Mouse (Mus musculus) c-Kit-positive CD71-positive TER-119-negative erythroid progenitor cells, embryonic 14.5 days (primary cell): ENCODE results near the gene Stub1.

Experiments
- DNase-seq: peaks from one replicate; pipeline ENCODE4 v3.0.0-alpha.2; 2013; ENCODE audit warnings: low read depth

Gene Stub1

DNA sequence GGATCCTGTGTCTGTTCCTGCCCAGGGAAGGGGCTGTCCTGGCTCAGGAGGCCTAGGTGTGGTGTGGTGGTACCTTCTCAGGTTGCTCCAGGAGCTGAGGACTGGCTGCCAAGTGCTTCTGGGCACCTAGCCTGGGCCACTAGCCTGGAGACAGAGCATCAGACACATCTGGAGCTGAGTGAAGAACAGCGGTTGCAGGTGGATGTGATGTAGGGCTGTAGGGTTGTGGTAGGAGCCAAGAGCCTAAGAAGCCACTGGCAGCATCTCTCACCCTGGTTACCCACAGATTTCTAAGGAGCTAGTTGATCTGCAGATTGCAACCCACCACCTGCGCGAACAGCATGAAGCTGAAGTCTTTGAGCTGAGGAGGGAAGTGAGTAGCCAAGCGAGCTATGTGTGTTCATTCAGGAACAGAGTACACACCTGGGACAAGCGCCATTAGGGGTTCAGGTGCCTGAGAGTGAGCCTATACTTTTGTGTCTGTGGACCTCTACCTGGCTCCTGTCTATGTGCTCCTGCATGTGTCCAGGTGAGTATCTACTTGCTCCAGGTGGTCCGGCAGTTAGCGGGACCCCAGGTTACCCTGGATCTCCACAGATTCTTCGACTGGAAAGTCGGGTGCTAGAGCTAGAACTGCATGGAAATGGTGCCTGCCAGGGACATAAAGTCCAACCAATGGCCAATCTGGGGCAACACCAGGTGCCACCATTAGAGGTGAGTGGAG, 46.3 kb downstream of the Stub1 start:
- no peak for DNase-seq

DNA sequence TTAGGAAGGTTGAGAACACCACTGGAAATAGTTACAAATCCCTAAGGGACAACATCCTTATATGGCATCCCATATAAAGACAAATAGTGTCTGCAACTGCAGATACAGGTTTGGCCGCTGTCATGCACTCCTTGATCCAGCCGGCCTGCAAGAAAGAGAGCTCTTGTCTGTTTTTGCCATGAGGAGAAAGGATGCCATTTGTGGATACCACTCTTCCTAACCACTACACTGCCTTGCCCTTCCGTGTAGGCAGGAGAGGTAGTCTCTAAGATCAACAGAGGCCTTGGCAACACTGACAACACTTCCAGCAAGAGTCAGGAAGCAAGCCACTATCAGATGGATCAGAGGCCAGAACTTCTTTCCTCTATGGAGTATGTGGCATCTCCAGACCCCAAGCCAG, 46.9 kb downstream of the Stub1 start, which contains the start of gene Ccdc78:
Gene Ccdc78 (plus strand): TSS at position 301 of the 400 bp plus-strand sequence.
- no peak for DNase-seq

DNA sequence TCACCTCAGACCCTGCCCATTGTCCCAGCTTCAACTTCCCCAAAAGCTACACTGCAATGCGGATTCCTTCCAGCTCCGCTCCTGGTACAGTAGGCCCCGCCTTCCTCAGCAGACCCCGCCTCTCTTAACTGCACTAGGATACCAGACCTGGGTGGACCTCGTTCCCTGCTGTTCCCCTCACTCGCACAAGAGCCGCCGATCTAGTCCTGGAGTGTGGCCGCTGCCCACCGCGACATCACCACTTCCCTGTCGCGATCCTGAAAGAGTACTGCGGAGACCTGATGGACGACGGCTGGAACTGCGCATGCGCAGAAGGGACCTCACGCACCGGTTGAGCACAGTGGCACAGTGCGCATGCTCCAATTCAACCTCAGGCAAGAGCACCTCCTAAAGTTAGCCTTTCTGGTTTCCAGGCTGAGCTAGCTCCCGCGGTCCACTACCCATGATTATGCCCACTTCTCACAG, 47.9 kb downstream of the Stub1 start, which contains the start of gene Haghl:
Gene Haghl (minus strand): TSS at position 393 of the 465 bp plus-strand sequence.
- DNase-seq, result peak; percentile 94

DNA sequence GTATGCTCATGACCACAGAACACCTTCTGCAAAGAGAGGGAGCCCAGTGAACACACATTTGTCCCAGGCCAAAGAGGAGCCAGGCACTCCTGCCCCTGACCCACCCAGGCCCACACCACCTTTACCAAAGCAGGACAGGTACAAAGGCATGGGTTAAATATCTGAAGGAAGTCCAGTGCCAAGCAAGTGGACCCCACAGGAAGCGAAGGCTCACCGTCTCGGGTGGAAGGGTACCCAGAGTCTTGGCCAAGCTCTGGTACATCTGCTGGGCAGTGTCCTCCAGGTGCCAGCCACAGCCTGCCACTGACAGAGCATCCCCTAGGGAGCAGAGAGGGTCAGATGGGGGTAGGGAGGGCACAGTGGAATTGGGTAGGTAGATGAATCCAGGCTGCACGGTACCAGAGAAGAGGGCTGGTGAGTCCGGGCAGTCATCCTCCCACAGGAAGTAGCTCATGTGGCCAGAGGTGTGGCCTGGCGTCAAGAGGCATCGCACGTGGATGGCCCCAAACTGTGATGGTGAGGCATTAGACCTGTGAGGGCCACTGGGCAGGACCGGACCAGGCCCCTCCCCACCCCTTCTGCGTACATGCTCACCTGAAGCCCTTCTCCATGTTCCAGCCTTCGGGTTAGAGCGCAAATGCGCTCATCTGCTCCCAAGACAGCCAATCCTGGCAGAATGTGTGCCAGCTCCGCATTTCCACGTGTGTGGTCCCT, 49.2 kb downstream of the Stub1 start:
- DNase-seq, result no peak

DNA sequence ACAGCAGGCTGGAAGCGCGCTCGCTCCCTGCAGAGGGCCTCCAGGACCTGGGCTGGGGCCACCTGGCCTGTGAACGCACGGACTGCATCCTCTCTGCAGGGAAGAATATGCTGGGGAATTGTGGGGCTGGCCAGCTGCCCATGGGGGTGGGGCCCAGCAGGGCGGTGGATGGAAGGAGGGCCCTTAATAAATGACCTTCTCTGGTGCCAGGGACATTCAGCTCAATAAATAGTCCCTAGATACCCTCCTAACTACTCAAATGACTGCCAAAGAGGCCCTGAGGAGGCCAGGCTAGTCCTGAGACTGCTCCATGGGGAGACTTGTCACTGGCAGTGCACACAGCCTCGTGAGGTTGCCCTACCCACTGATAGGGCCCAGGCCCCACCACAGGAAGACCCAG, 50.1 kb downstream of the Stub1 start:
- no peak for DNase-seq

DNA sequence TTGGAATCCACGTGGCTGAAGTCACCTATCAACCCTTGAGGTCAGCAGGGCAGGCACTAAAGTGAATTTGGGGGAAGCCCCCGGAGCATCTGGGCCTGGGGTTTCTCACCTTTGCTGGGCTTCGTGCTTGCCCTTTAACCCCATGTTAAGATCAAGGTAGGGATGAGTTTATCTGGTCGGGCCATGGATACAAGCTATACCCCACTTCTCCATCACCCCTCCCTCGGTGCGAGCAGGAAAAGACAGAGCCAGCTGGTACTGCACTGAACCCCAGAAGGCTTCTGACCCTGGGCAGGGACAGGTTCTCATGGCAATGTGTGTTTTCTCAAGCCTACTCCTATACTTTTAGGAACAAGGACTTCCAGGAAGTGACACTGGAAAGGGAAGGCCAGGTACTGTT, 51.9 kb downstream of the Stub1 start:
- no peak for DNase-seq
